Mouse (Mus musculus) subcutaneous adipose tissue, adult 2 months (tissue): ENCODE data around the gene Lat2. TPM values are rescaled to one million over a fixed set of nuclear protein-coding genes. Genes with fewer than 3 reads are reported as not detected.

Experiments
- polyA plus RNA-seq: library from polyadenylated mRNA; depleted of rRNA; stranded (reverse); fragments of >200 nt; gene quantifications from 2 replicates; pipeline ENCODE4 v1.2.3, GENCODE M21; 2012; ENCODE audit warnings: low replicate concordance; rRNA removed

The Lat2 gene
- polyA plus RNA-seq, result 6.6 and 13.8 TPM in 2 replicates

GRCm38 (mm10) chr5:134614802-134615201 is at the start of gene Lat2:
Gene Lat2 (minus strand): TSS chr5:134615025.

GRCm38 (mm10) chr5:134639269-134639682 is 24.5 kb upstream of the Lat2 start, which contains the start of gene Eif4h:
Gene Eif4h (minus strand): TSS chr5:134639490.

GRCm38 (mm10) chr5:134581146-134581545 is 33.7 kb downstream of the Lat2 start, which contains the start of gene Rfc2:
Gene Rfc2 (plus strand): TSS chr5:134581366.

GRCm38 (mm10) chr5:134560071-134560449 is 54.8 kb downstream of the Lat2 start, which contains the start of gene Syna:
Gene Syna (minus strand): TSS chr5:134560171.

GRCm38 (mm10) chr5:134552110-134552972 is 62.5 kb downstream of the Lat2 start, which contains the start of gene Clip2:
Gene Clip2 (minus strand): TSS chr5:134552434.

Other genes with a start within 250 kb of the Lat2 start
- gene Gtf2ird1, start 158.3 kb downstream of the Lat2 start, polyA plus RNA-seq, result 35.8 and 50.9 TPM in 2 replicates
- 16.7 and 31.3 TPM in 2 replicates for gene Clip2, start 62.6 kb downstream of the Lat2 start, polyA plus RNA-seq
- gene Syna, start 54.9 kb downstream of the Lat2 start, polyA plus RNA-seq, result not detected in 2 replicates
- 38.9 and 85.9 TPM in 2 replicates for gene Rfc2, start 33.7 kb downstream of the Lat2 start, polyA plus RNA-seq
- 199 and 292 TPM in 2 replicates for gene Eif4h, start 24.5 kb upstream of the Lat2 start, polyA plus RNA-seq
- gene Limk1, start 73.6 kb upstream of the Lat2 start, polyA plus RNA-seq, result 16.5 and 29.6 TPM in 2 replicates
- 185 and 255 TPM in 2 replicates for gene Eln, start 132.3 kb upstream of the Lat2 start, polyA plus RNA-seq